Mouse (Mus musculus) hindbrain, embryonic 14.5 days (tissue): ENCODE data around the gene Sh3rf3. TPM values are rescaled to one million over a fixed set of nuclear protein-coding genes. Genes with fewer than 3 reads are reported as not detected.

Source experiments
- ATAC-seq: fragments of 200-750 bp; cut with Nextera tagmentation; 2 replicates; pipeline ENCODE4 v1.8.0; 2017; ENCODE audit warnings: moderate number of reproducible peaks, mild to moderate bottlenecking, moderate TSS enrichment, moderate library complexity; ENCODE audit not compliant: low FRiP score
- DNase-seq: peaks from one replicate; pipeline ENCODE4 v3.0.0-alpha.2; 2015; ENCODE audit warnings: low spot score
- H3K27ac ChIP-seq: fragments of 300-500 bp; sonication (generic); 2 replicates; pipeline ENCODE4 v1.5.1; 2014; ENCODE audit warnings: mild to moderate bottlenecking, moderate library complexity
- H3K27me3 ChIP-seq: fragments of 300-500 bp; sonication (generic); 2 replicates; pipeline ENCODE4 v1.6.1; 2014; ENCODE audit warnings: mild to moderate bottlenecking, low read length, mixed read lengths; ENCODE audit not compliant: control insufficient read depth, insufficient read depth
- H3K36me3 ChIP-seq: fragments of 300-500 bp; sonication (generic); replicated peaks from 2 replicates; pipeline ENCODE4 v1.6.1; 2014; ENCODE audit not compliant: control insufficient read depth, insufficient read depth
- H3K4me1 ChIP-seq: fragments of 300-500 bp; sonication (generic); replicated peaks from 2 replicates; pipeline ENCODE4 v1.6.1; 2014; ENCODE audit warnings: antibody characterized with exemption, low read length, mixed read lengths; ENCODE audit not compliant: control insufficient read depth, insufficient read depth
- H3K4me2 ChIP-seq: fragments of 300-500 bp; sonication (generic); replicated peaks from 2 replicates; pipeline ENCODE4 v1.6.1; 2014; ENCODE audit warnings: mild to moderate bottlenecking, moderate library complexity
- H3K4me3 ChIP-seq: fragments of 300-500 bp; sonication (generic); replicated peaks from 2 replicates; pipeline ENCODE4 v1.5.1; 2014; ENCODE audit warnings: mild to moderate bottlenecking, low read length
- H3K9ac ChIP-seq: fragments of 300-500 bp; sonication (generic); 2 replicates; pipeline ENCODE4 v1.6.1; 2014
- H3K9me3 ChIP-seq: fragments of 300-500 bp; sonication (generic); 2 replicates; pipeline ENCODE4 v1.6.1; 2016; ENCODE audit warnings: low read length; ENCODE audit not compliant: control insufficient read depth
- WGBS: fragments of 180-500 bp; shearing (Covaris S2); extraction: QIAGEN DNeasy Blood & Tissue Kit; methylation state at CpG from one replicate; pipeline ENCODE4 v1.1.7; 2014; 5-methylcytosine and 5-hydroxymethylcytosine counted together
- polyA plus RNA-seq: library from polyadenylated mRNA; unstranded; fragments of >200 nt; fragmentation: Nextera tagmentation; extraction: Ambion mirVana; gene quantifications from 2 replicates; pipeline ENCODE4 v1.2.1, GENCODE M21; 2014

Gene Sh3rf3
- polyA plus RNA-seq, 1 experiment from 2014 or later = 5.2 TPM

- Histone ChIP-seq H3K9ac (no peak overlapping the region), H3K27me3 (no peaks in the 10 kb centered on the region), H3K27ac (no peak overlapping the region), H3K4me2 (no peak overlapping the region), H3K4me3 (no peak overlapping the region), H3K4me1 (no peaks in the 10 kb centered on the region), H3K9me3 (no peaks in the 10 kb centered on the region), H3K36me3 (no peaks in the 10 kb centered on the region)
- 68% methylated on average over 15 of the region's 15 CpGs for WGBS
- DNase-seq (no peak), ATAC-seq (no peak)
These were observed 301.6 kb downstream of the Sh3rf3 start for GRCm38 (mm10) chr10:59114535-59115291.

GRCm38 (mm10) chr10:59115691-59116090 lies 302.5 kb downstream of the Sh3rf3 start:
- no peaks in the 10 kb centered on the region for H3K27me3 ChIP-seq
- ATAC-seq (no peak), DNase-seq (no peak)
- no peak overlapping the region for H3K27ac ChIP-seq
- H3K36me3 ChIP-seq = no peaks in the 10 kb centered on the region
- no peaks in the 10 kb centered on the region for H3K9me3 ChIP-seq
- no peak overlapping the region for H3K9ac ChIP-seq
- H3K4me3 ChIP-seq = no peak overlapping the region
- 94% methylated on average over 2 of the region's 2 CpGs for WGBS
- no peaks in the 10 kb centered on the region for H3K4me1 ChIP-seq
- no peak overlapping the region for H3K4me2 ChIP-seq

- no peaks in the 10 kb centered on the region for H3K27me3 ChIP-seq
- H3K4me3 ChIP-seq = no peak overlapping the region
These were observed 303.2 kb downstream of the Sh3rf3 start for GRCm38 (mm10) chr10:59116331-59116730.

GRCm38 (mm10) chr10:59117555-59117954 lies 304.4 kb downstream of the Sh3rf3 start:
- Histone ChIP-seq H3K4me2 (no peak overlapping the region), H3K27me3 (no peaks in the 10 kb centered on the region), H3K9me3 (no peaks in the 10 kb centered on the region), H3K4me1 (no peaks in the 10 kb centered on the region), H3K9ac (no peak overlapping the region), H3K27ac (no peak overlapping the region), H3K36me3 (no peaks in the 10 kb centered on the region), H3K4me3 (no peak overlapping the region)
- 80% methylated on average over 5 of the region's 5 CpGs for WGBS
- ATAC-seq = no peak
- no peak for DNase-seq

More at GRCm38 (mm10) chr10:59116331-59116730, 303.2 kb downstream of the Sh3rf3 start:
- ATAC-seq (no peak), DNase-seq (no peak)
- no peaks in the 10 kb centered on the region for H3K36me3 ChIP-seq
- WGBS = 85% methylated on average over 9 of the region's 9 CpGs
- no peak overlapping the region for H3K9ac ChIP-seq
- no peak overlapping the region for H3K27ac ChIP-seq
- no peaks in the 10 kb centered on the region for H3K9me3 ChIP-seq
- H3K4me1 ChIP-seq = no peaks in the 10 kb centered on the region
- no peak overlapping the region for H3K4me2 ChIP-seq

GRCm38 (mm10) chr10:59119001-59119400 lies 305.8 kb downstream of the Sh3rf3 start:
- WGBS = 100% methylated on average over 1 of the region's 1 CpGs
- H3K9me3 ChIP-seq = no peaks in the 10 kb centered on the region

GRCm38 (mm10) chr10:59119811-59120210 lies 306.7 kb downstream of the Sh3rf3 start:
- WGBS = 93% methylated on average over 2 of the region's 2 CpGs
- H3K9me3 ChIP-seq = no peaks in the 10 kb centered on the region
- ATAC-seq (no peak), DNase-seq (no peak)
- no peak overlapping the region for H3K4me3 ChIP-seq
- no peak overlapping the region for H3K4me2 ChIP-seq
- no peaks in the 10 kb centered on the region for H3K36me3 ChIP-seq
- no peak overlapping the region for H3K27ac ChIP-seq
- no peaks in the 10 kb centered on the region for H3K4me1 ChIP-seq
- H3K27me3 ChIP-seq = no peaks in the 10 kb centered on the region
- H3K9ac ChIP-seq = no peak overlapping the region

More at GRCm38 (mm10) chr10:59119001-59119400, 305.8 kb downstream of the Sh3rf3 start:
- Histone ChIP-seq H3K4me3 (no peak overlapping the region), H3K4me2 (no peak overlapping the region), H3K4me1 (no peaks in the 10 kb centered on the region), H3K9ac (no peak overlapping the region), H3K27ac (no peak overlapping the region), H3K27me3 (no peaks in the 10 kb centered on the region), H3K36me3 (no peaks in the 10 kb centered on the region)
- DNase-seq (no peak), ATAC-seq (no peak)

- no peak for ATAC-seq
These were observed 312.3 kb downstream of the Sh3rf3 start for GRCm38 (mm10) chr10:59125497-59125896.

GRCm38 (mm10) chr10:59127637-59128036 lies 314.5 kb downstream of the Sh3rf3 start:
- DNase-seq (no peak), ATAC-seq (no peak)
- Histone ChIP-seq H3K27me3 (no peaks in the 10 kb centered on the region), H3K4me1 (no peaks in the 10 kb centered on the region), H3K36me3 (no peaks in the 10 kb centered on the region), H3K4me2 (no peak overlapping the region), H3K9me3 (no peaks in the 10 kb centered on the region), H3K27ac (no peak overlapping the region), H3K4me3 (no peak overlapping the region), H3K9ac (no peak overlapping the region)
- WGBS = 82% methylated on average over 6 of the region's 6 CpGs

More at GRCm38 (mm10) chr10:59125497-59125896, 312.3 kb downstream of the Sh3rf3 start:
- no peak for DNase-seq
- no peak overlapping the region for H3K4me3 ChIP-seq
- H3K4me1 ChIP-seq = no peaks in the 10 kb centered on the region
- no peak overlapping the region for H3K9ac ChIP-seq
- H3K36me3 ChIP-seq = no peaks in the 10 kb centered on the region
- H3K27me3 ChIP-seq = no peaks in the 10 kb centered on the region
- no peaks in the 10 kb centered on the region for H3K9me3 ChIP-seq
- no peak overlapping the region for H3K4me2 ChIP-seq
- no peak overlapping the region for H3K27ac ChIP-seq
- 85% methylated on average over 2 of the region's 2 CpGs for WGBS

- Histone ChIP-seq H3K27me3 (no peaks in the 10 kb centered on the region), H3K27ac (no peak overlapping the region), H3K9me3 (no peaks in the 10 kb centered on the region), H3K36me3 (no peaks in the 10 kb centered on the region), H3K4me1 (no peaks in the 10 kb centered on the region), H3K4me2 (no peak overlapping the region), H3K4me3 (no peak overlapping the region), H3K9ac (no peak overlapping the region)
- WGBS = 88% methylated on average over 20 of the region's 20 CpGs
- ATAC-seq (no peak), DNase-seq (no peak)
These were observed 318.9 kb downstream of the Sh3rf3 start for GRCm38 (mm10) chr10:59131926-59132628.
